Mouse (Mus musculus) forebrain, postnatal 0 days (tissue): ENCODE measurements at regions not wholly inside any gene's neighbourhood (a gene's known extent, or its start where the extent isn't known, plus 50 kb on each side); places are given as distances from the start of the nearest gene placed in this dataset.

Experiments
- ATAC-seq: fragments of 200-750 bp; cut with Nextera tagmentation; 2 replicates; pipeline ENCODE4 v1.8.0; 2017; ENCODE audit warnings: mild to moderate bottlenecking, moderate library complexity
- DNase-seq: peaks from one replicate; pipeline ENCODE4 v3.0.0-alpha.2; 2015
- H3K27ac ChIP-seq: fragments of 300-500 bp; sonication (generic); 2 replicates; pipeline ENCODE4 v1.5.1; 2014; ENCODE audit warnings: low read depth, mild to moderate bottlenecking, antibody characterized with exemption, low read length, moderate library complexity, mixed read lengths
- H3K27me3 ChIP-seq: fragments of 300-500 bp; sonication (generic); 2 replicates; pipeline ENCODE4 v1.6.1; 2014; ENCODE audit warnings: mild to moderate bottlenecking, low read length, mixed read lengths; ENCODE audit not compliant: insufficient read depth
- H3K36me3 ChIP-seq: fragments of 300-500 bp; sonication (generic); 2 replicates; pipeline ENCODE4 v1.6.1; 2014; ENCODE audit warnings: mild to moderate bottlenecking, moderate library complexity; ENCODE audit not compliant: insufficient read depth
- H3K4me1 ChIP-seq: fragments of 300-500 bp; sonication (generic); 2 replicates; pipeline ENCODE4 v1.6.1; 2014; ENCODE audit warnings: antibody characterized with exemption; ENCODE audit not compliant: insufficient read depth
- H3K4me2 ChIP-seq: fragments of 300-500 bp; sonication (generic); 2 replicates; pipeline ENCODE4 v1.6.1; 2014; ENCODE audit warnings: low read depth, mild to moderate bottlenecking, moderate library complexity
- H3K4me3 ChIP-seq: fragments of 300-500 bp; sonication (generic); 2 replicates; pipeline ENCODE4 v1.5.1; 2014; ENCODE audit warnings: low read depth, low read length, mixed read lengths
- H3K9ac ChIP-seq: fragments of 300-500 bp; sonication (generic); 2 replicates; pipeline ENCODE4 v1.6.1; 2014; ENCODE audit warnings: mild to moderate bottlenecking
- H3K9me3 ChIP-seq: fragments of 300-500 bp; sonication (generic); 2 replicates; pipeline ENCODE4 v1.6.1; 2016; ENCODE audit warnings: low read length
- CTCF ChIP-seq: sonication (generic); IDR thresholded peaks from 2 replicates; pipeline ENCODE4 v1.5.1; 2016; ENCODE audit warnings: antibody characterized with exemption, control low read depth, low read depth
- WGBS: fragments of 180-500 bp; shearing (Covaris S2); extraction: QIAGEN DNeasy Blood & Tissue Kit; methylation state at CpG from one replicate; pipeline ENCODE4 v1.1.7; 2014; 5-methylcytosine and 5-hydroxymethylcytosine counted together

DNA sequence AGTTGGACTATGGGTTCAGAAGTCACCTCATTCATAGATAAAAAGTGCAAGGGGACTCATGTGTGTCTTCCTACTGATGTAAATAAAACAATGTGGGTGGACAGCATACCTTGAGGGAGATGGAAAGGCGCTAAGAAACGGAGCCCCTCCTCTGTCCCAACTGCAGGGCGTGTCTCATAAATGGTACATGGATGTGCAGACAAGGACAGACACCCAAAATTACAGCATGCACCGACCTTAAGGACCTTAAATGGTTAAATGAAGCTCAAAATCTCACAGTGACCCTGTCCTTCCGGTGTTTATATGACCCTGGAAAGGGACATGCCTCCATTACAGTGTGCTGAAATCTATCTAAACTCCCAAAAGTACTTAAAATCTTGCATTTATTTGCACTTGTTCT is 106.5 kb upstream of the Sgk1 start:
- 90% methylated on average over 5 of the region's 5 CpGs for WGBS
- ATAC-seq (no peak), DNase-seq (no peak)
- H3K27ac ChIP-seq = no peak overlapping the region
- H3K4me2 ChIP-seq = no peak overlapping the region
- no peaks in the 10 kb centered on the region for H3K36me3 ChIP-seq
- H3K27me3 ChIP-seq = no peaks in the 10 kb centered on the region
- no peak overlapping the region for H3K9ac ChIP-seq
- no peak overlapping the region for H3K4me3 ChIP-seq
- H3K4me1 ChIP-seq = 0 out of 2 replicates have a peak, but pooled peaks cover 9% of the 10 kb centered on the region
- H3K9me3 ChIP-seq = no peaks in the 10 kb centered on the region
- no peak for TF ChIP-seq CTCF

DNA sequence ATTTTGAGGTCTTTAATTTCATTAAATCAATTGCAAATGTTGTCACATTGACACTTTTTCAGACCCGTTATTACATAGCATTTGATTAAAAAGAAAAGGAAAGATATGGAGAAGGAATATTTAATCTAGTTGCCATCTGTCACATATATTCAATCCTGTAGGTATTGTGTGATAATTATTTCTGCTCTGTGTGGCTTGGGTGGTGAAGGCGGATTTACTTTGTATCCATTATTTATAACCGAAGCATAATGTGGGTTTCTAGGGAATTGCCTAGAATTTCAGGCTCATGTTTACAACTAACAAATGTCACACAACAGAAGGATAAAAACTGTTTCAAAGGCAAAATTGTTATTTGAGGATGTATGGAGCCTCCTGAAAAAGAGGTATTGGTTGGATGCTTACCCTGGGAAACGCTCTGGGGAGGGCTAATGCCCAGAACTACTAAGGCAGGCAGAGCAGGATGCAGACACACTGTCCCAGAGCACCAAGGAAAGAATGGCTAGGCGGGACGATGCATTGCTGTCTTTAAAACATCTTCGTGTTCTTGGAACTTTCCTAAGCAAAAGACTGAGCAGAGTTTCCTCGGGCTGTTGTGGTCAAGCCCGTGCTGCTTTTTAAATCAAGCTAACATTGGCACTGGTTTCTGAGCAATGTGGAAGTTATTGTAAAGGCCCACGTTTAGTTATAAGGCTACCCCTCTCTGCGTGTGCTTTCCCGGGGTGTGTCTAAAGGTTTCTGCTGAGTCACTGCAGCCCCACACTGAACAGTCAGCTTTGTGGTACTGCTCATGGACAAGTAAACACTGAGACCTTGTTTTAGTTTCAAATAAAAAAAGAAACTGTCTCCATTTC is 105.8 kb upstream of the Sgk1 start:
- no peaks in the 10 kb centered on the region for H3K9me3 ChIP-seq
- no peak overlapping the region for H3K27ac ChIP-seq
- WGBS = 54% methylated on average over 12 of the region's 12 CpGs
- no peak overlapping the region for H3K9ac ChIP-seq
- no peak overlapping the region for H3K4me2 ChIP-seq
- no peak for DNase-seq
- H3K27me3 ChIP-seq = no peaks in the 10 kb centered on the region
- ATAC-seq = 0 out of 2 replicates have a peak, but pooled peaks have one; percentile 50
- H3K4me3 ChIP-seq = no peak overlapping the region
- TF ChIP-seq CTCF = no peak
- H3K36me3 ChIP-seq = no peaks in the 10 kb centered on the region
- 0 out of 2 replicates have a peak, but pooled peaks cover 9% of the 10 kb centered on the region for H3K4me1 ChIP-seq

DNA sequence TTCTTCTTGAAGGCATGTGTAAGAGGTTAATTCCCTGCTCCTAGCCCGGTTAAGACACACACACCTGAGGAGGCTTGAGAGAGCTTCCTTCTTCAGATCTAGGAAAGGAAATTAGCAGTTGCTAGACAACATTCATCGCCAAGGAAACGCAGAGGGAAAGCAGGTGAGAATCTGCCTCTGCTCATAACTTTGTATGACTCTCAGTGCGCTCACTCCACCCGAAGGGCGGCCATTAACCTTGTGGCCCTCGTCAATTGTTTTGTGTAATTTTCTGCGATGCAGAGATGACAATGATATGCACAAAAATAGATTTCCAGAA is 105.3 kb upstream of the Sgk1 start:
- DNase-seq = peak; percentile 36
- ATAC-seq = peak; percentile 81; the same call in 1 of the 2 replicates

GRCm38 (mm10) chr10:21777103-21777502 is 104.9 kb upstream of the Sgk1 start:
- no peak for TF ChIP-seq CTCF
- H3K4me1 ChIP-seq = 0 out of 2 replicates have a peak, but pooled peaks cover 9% of the 10 kb centered on the region
- ATAC-seq = no peak
- no peak for DNase-seq
- H3K27me3 ChIP-seq = no peaks in the 10 kb centered on the region
- H3K9ac ChIP-seq = no peak overlapping the region
- 93% methylated on average over 3 of the region's 3 CpGs for WGBS
- H3K36me3 ChIP-seq = no peaks in the 10 kb centered on the region
- no peak overlapping the region for H3K4me2 ChIP-seq
- H3K9me3 ChIP-seq = no peaks in the 10 kb centered on the region
- H3K4me3 ChIP-seq = no peak overlapping the region
- H3K27ac ChIP-seq = no peak overlapping the region

More for the DNA sequence above, 105.3 kb upstream of the Sgk1 start:
- 0 out of 2 replicates have a peak, but pooled peaks cover 9% of the 10 kb centered on the region for H3K4me1 ChIP-seq
- no peak overlapping the region for H3K4me2 ChIP-seq
- H3K4me3 ChIP-seq = no peak overlapping the region
- H3K27ac ChIP-seq = no peak overlapping the region
- TF ChIP-seq CTCF = no peak
- no peaks in the 10 kb centered on the region for H3K27me3 ChIP-seq
- H3K9ac ChIP-seq = no peak overlapping the region
- no peaks in the 10 kb centered on the region for H3K36me3 ChIP-seq
- no peaks in the 10 kb centered on the region for H3K9me3 ChIP-seq
- WGBS = 74% methylated on average over 8 of the region's 8 CpGs

GRCm38 (mm10) chr10:21783478-21783877 is 98.5 kb upstream of the Sgk1 start:
- Histone ChIP-seq H3K4me2 (no peak overlapping the region), H3K4me1 (no peaks in the 10 kb centered on the region), H3K36me3 (no peaks in the 10 kb centered on the region), H3K27me3 (no peaks in the 10 kb centered on the region), H3K27ac (no peak overlapping the region), H3K9me3 (no peaks in the 10 kb centered on the region), H3K9ac (no peak overlapping the region), H3K4me3 (no peak overlapping the region)
- no peak for TF ChIP-seq CTCF
- WGBS = 89% methylated on average over 7 of the region's 7 CpGs
- DNase-seq (no peak), ATAC-seq (no peak)

- H3K4me1 ChIP-seq = no peaks in the 10 kb centered on the region
- H3K4me3 ChIP-seq = no peak overlapping the region
- no peak for TF ChIP-seq CTCF
- DNase-seq (no peak), ATAC-seq (no peak)
- H3K27ac ChIP-seq = no peak overlapping the region
- H3K4me2 ChIP-seq = no peak overlapping the region
- no peaks in the 10 kb centered on the region for H3K27me3 ChIP-seq
- H3K9ac ChIP-seq = no peak overlapping the region
- no peaks in the 10 kb centered on the region for H3K9me3 ChIP-seq
- 21% methylated on average over 4 of the region's 4 CpGs for WGBS
- no peaks in the 10 kb centered on the region for H3K36me3 ChIP-seq
These were observed 96.9 kb upstream of the Sgk1 start for GRCm38 (mm10) chr10:21785110-21785509.

DNA sequence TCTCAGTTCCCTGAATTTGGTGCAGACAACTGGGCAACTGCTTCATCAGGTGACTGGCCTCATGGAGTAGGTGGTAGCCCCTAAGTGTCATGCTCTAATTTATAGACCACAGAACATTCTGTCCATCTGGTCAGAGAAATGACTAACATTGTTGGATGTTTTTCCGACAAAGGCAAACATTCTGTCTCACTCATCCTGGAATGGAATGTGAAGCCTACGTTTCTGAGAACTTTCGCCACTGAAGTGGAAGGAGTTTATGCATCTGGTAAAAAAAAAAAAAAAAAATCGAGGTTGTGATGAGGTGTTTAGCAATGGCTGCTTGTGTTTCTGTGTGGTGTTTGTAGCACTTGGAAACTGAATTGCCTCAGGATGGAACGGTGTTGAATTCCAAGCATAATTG is 96.2 kb upstream of the Sgk1 start:
- Histone ChIP-seq H3K9me3 (no peaks in the 10 kb centered on the region), H3K9ac (no peak overlapping the region), H3K36me3 (no peaks in the 10 kb centered on the region), H3K27ac (no peak overlapping the region), H3K4me3 (no peak overlapping the region), H3K4me2 (no peak overlapping the region), H3K27me3 (no peaks in the 10 kb centered on the region), H3K4me1 (no peaks in the 10 kb centered on the region)
- no peak for ATAC-seq
- 80% methylated on average over 5 of the region's 5 CpGs for WGBS
- no peak for DNase-seq
- no peak for TF ChIP-seq CTCF
